Mouse (Mus musculus): ENCODE results near the gene Timp3. TPM values are rescaled to one million over a fixed set of nuclear protein-coding genes. Genes with fewer than 3 reads are reported as not detected.

The Timp3 gene
- polyA plus RNA-seq, 1 experiment from 2014 or later: 43.7 TPM

DNA sequence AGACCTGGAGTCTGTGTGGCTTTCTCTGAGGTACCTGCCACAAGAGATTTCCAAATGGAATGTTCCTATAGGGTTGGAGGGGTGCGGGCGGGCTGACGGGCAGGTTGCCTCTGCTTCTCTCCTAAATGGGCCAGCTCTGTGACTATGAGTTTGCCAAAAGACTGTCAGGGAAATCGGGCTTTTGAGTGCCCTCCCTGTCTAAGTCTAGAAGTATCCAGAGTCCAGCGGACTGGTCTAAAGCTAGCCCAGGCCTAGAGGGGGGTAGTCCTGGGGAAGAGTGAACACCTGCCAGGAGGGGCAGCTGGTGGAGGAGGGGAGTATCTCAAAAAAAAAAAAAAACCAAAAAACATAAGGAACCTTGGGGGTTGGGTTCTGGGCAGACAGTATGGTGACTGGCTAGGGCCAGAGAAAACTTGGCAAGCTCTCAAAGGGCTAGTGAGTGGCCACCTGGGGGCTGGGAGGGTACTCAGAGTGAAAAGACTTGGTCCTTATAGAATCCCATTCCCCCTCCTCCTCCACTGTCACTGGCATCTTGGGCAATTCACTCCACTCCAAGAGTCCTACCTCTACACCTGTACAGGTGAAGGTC, 18.5 kb downstream of the Timp3 start:
- WGBS: 88% methylated on average over 5 of the region's 5 CpGs
- no peak for ATAC-seq
- H3K27ac ChIP-seq (ENCODE audit: low read length): no peak overlapping the region
- H3K4me2 ChIP-seq (ENCODE audit: low read depth, low read length): no peak overlapping the region
- H3K9me3 ChIP-seq (ENCODE audit: control insufficient read depth, low read length): no peaks in the 10 kb centered on the region
- no peaks in the 10 kb centered on the region for H3K27me3 ChIP-seq (replicated peaks; ENCODE audit: control insufficient read depth, insufficient read depth, low read length)
- H3K4me3 ChIP-seq (ENCODE audit: low read length): no peak overlapping the region
- H3K4me1 ChIP-seq (ENCODE audit: control insufficient read depth, insufficient read depth, low read length): no peaks in the 10 kb centered on the region
- H3K36me3 ChIP-seq (ENCODE audit: control insufficient read depth, insufficient read depth, low read length): no peaks in the 10 kb centered on the region
- H3K9ac ChIP-seq (ENCODE audit: low read depth, low read length): no peak overlapping the region

DNA sequence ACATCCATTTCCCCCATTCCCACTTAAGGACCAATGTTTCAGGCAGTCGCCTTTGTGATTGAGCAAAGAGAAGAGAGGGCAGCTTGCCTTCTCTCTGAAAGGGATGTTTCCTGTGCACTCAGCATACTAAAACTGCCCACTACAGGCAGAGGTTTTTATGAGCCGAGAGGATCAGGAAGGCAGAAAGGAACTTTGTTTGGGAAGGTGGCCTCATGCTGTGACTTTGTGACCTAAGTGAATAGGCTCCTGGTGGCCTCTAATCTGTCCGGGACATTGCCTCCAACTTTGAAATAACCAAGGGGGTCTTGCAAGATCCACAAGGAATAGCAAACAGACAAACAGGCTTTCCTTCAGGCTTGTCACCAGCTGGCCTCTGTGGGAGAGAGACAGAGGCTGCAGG, 19.4 kb downstream of the Timp3 start:
- Histone ChIP-seq H3K27me3 (replicated peaks; ENCODE audit: control insufficient read depth, insufficient read depth, low read length) (no peaks in the 10 kb centered on the region), H3K27ac (ENCODE audit: low read length) (no peak overlapping the region), H3K4me3 (ENCODE audit: low read length) (no peak overlapping the region), H3K36me3 (ENCODE audit: control insufficient read depth, insufficient read depth, low read length) (no peaks in the 10 kb centered on the region), H3K9ac (ENCODE audit: low read depth, low read length) (no peak overlapping the region), H3K4me2 (ENCODE audit: low read depth, low read length) (no peak overlapping the region), H3K9me3 (ENCODE audit: control insufficient read depth, low read length) (no peaks in the 10 kb centered on the region), H3K4me1 (ENCODE audit: control insufficient read depth, insufficient read depth, low read length) (no peaks in the 10 kb centered on the region)
- ATAC-seq: no peak
- 52% methylated on average over 3 of the region's 3 CpGs for WGBS

- Histone ChIP-seq H3K27ac (ENCODE audit: low read length) (no peak overlapping the region), H3K4me2 (ENCODE audit: low read depth, low read length) (no peak overlapping the region), H3K4me3 (ENCODE audit: low read length) (no peak overlapping the region), H3K9ac (ENCODE audit: low read depth, low read length) (no peak overlapping the region), H3K4me1 (ENCODE audit: control insufficient read depth, insufficient read depth, low read length) (no peaks in the 10 kb centered on the region), H3K27me3 (replicated peaks; ENCODE audit: control insufficient read depth, insufficient read depth, low read length) (no peaks in the 10 kb centered on the region), H3K9me3 (ENCODE audit: control insufficient read depth, low read length) (no peaks in the 10 kb centered on the region), H3K36me3 (ENCODE audit: control insufficient read depth, insufficient read depth, low read length) (no peaks in the 10 kb centered on the region)
- ATAC-seq: no peak
- WGBS: 85% methylated on average over 5 of the region's 5 CpGs
Measured at GRCm38 (mm10) chr10:86320204-86320603, 20.0 kb downstream of the Timp3 start.

GRCm38 (mm10) chr10:86321194-86321593, 21.0 kb downstream of the Timp3 start:
- no peak for ATAC-seq
- Histone ChIP-seq H3K27me3 (replicated peaks; ENCODE audit: control insufficient read depth, insufficient read depth, low read length) (no peaks in the 10 kb centered on the region), H3K4me3 (ENCODE audit: low read length) (no peak overlapping the region), H3K9ac (ENCODE audit: low read depth, low read length) (no peak overlapping the region), H3K4me1 (ENCODE audit: control insufficient read depth, insufficient read depth, low read length) (no peaks in the 10 kb centered on the region), H3K36me3 (ENCODE audit: control insufficient read depth, insufficient read depth, low read length) (no peaks in the 10 kb centered on the region), H3K9me3 (ENCODE audit: control insufficient read depth, low read length) (no peaks in the 10 kb centered on the region), H3K4me2 (ENCODE audit: low read depth, low read length) (no peak overlapping the region), H3K27ac (ENCODE audit: low read length) (no peak overlapping the region)
- WGBS: 77% methylated on average over 8 of the region's 8 CpGs

GRCm38 (mm10) chr10:86322006-86322405, 21.8 kb downstream of the Timp3 start:
- no peak overlapping the region for H3K4me2 ChIP-seq (ENCODE audit: low read depth, low read length)
- WGBS: 62% methylated on average over 1 of the region's 1 CpGs
- no peak overlapping the region for H3K9ac ChIP-seq (ENCODE audit: low read depth, low read length)
- no peak overlapping the region for H3K4me3 ChIP-seq (ENCODE audit: low read length)
- no peak overlapping the region for H3K27ac ChIP-seq (ENCODE audit: low read length)
- no peaks in the 10 kb centered on the region for H3K27me3 ChIP-seq (replicated peaks; ENCODE audit: control insufficient read depth, insufficient read depth, low read length)
- no peaks in the 10 kb centered on the region for H3K4me1 ChIP-seq (ENCODE audit: control insufficient read depth, insufficient read depth, low read length)
- H3K9me3 ChIP-seq (ENCODE audit: control insufficient read depth, low read length): no peaks in the 10 kb centered on the region
- H3K36me3 ChIP-seq (ENCODE audit: control insufficient read depth, insufficient read depth, low read length): no peaks in the 10 kb centered on the region
- no peak for ATAC-seq

DNA sequence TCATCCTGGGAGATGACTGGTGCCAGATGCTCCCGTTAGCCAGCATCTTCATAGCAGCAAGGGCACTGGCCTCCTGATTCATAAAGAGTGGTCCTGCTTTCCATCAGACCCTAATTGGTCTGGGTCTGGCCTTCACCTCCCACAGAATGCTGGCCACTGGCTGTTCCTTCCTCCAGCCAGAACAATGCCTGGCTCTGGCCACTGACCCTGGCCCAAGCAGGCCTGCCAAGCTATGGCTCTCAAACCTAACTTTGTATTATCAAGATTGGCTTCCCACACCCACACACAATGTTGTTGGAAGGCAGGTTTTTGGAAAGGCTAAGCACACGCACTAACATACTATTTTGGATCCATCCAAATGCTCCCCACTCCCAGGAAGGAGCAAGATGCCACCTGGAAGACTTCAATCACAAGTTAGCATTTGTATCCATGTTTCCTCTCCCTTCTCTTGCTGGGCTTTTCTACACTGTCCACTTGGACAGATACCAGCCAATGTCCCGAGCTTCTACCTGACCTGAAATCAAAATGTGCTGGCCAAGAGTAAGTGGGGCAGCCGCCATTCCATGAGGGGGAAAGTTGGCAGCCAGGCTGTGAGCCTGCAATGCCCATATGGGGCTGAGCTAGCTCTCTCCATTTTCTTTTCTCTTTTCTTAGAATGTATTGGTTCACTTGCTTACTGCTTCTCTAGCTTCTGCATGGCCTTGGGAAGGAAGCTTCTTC, 23.3 kb downstream of the Timp3 start:
- H3K36me3 ChIP-seq (ENCODE audit: control insufficient read depth, insufficient read depth, low read length): no peaks in the 10 kb centered on the region
- H3K27ac ChIP-seq (ENCODE audit: low read length): no peak overlapping the region
- H3K4me3 ChIP-seq (ENCODE audit: low read length): no peak overlapping the region
- no peaks in the 10 kb centered on the region for H3K9me3 ChIP-seq (ENCODE audit: control insufficient read depth, low read length)
- no peaks in the 10 kb centered on the region for H3K27me3 ChIP-seq (replicated peaks; ENCODE audit: control insufficient read depth, insufficient read depth, low read length)
- H3K4me1 ChIP-seq (ENCODE audit: control insufficient read depth, insufficient read depth, low read length): no peaks in the 10 kb centered on the region
- ATAC-seq: no peak
- no peak overlapping the region for H3K9ac ChIP-seq (ENCODE audit: low read depth, low read length)
- no peak overlapping the region for H3K4me2 ChIP-seq (ENCODE audit: low read depth, low read length)
- WGBS: 66% methylated on average over 4 of the region's 4 CpGs

DNA sequence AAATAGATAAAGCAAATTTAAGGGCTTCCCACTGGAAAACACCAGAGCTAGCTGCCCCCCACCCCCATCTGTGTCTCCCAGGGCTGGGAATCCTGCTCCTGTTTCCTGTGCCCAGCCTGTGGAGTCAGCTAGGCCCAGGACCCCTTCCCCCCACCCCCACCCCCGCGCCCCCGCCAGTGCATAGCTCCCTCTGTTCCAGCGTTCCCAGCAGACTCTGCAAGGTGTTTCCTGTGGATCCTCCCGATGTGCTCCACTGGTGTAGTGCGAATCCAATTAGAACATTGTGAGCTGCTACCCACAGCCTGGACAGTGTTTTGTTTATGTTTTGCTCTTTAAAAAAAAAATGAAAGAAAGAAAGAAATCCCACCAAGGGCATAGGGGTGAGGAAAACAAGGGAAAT, 25.1 kb downstream of the Timp3 start:
- ATAC-seq: no peak; the same call in 1 of the 2 replicates
- Histone ChIP-seq H3K9ac (ENCODE audit: low read depth, low read length) (no peak overlapping the region), H3K9me3 (ENCODE audit: control insufficient read depth, low read length) (no peaks in the 10 kb centered on the region), H3K4me3 (ENCODE audit: low read length) (no peak overlapping the region), H3K27me3 (replicated peaks; ENCODE audit: control insufficient read depth, insufficient read depth, low read length) (no peaks in the 10 kb centered on the region), H3K27ac (ENCODE audit: low read length) (no peak overlapping the region), H3K36me3 (ENCODE audit: control insufficient read depth, insufficient read depth, low read length) (no peaks in the 10 kb centered on the region), H3K4me1 (ENCODE audit: control insufficient read depth, insufficient read depth, low read length) (no peaks in the 10 kb centered on the region; the same call in 1 of the 2 replicates), H3K4me2 (ENCODE audit: low read depth, low read length) (no peak overlapping the region)
- 41% methylated on average over 6 of the region's 6 CpGs for WGBS

DNA sequence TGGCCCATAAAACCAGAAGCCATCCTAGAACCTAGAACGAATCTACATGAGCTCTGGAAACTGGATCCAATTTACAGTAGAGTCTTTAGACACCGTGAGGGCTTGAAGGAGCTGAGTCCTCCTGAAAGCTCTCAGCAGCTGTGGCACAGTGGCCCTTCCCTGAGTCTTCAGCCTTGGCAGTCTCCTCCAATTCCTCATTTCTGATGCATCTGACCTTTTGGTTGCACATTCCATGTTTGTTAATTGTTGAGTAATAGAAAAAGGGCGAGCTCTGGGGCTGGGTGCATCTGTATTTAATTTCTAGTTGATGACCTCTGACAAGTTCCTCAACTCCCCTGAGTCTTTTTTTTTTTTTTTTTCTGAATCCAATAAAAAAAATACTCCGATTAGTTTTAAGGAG, 28.0 kb downstream of the Timp3 start:
- ATAC-seq: no peak
- Histone ChIP-seq H3K9me3 (ENCODE audit: control insufficient read depth, low read length) (no peaks in the 10 kb centered on the region), H3K9ac (ENCODE audit: low read depth, low read length) (no peak overlapping the region), H3K27ac (ENCODE audit: low read length) (no peak overlapping the region), H3K27me3 (replicated peaks; ENCODE audit: control insufficient read depth, insufficient read depth, low read length) (no peaks in the 10 kb centered on the region), H3K4me1 (ENCODE audit: control insufficient read depth, insufficient read depth, low read length) (peaks cover 23% of the 10 kb centered on the region), H3K4me3 (ENCODE audit: low read length) (no peak overlapping the region), H3K36me3 (ENCODE audit: control insufficient read depth, insufficient read depth, low read length) (no peaks in the 10 kb centered on the region), H3K4me2 (ENCODE audit: low read depth, low read length) (no peak overlapping the region)
- 89% methylated on average over 4 of the region's 4 CpGs for WGBS

DNA sequence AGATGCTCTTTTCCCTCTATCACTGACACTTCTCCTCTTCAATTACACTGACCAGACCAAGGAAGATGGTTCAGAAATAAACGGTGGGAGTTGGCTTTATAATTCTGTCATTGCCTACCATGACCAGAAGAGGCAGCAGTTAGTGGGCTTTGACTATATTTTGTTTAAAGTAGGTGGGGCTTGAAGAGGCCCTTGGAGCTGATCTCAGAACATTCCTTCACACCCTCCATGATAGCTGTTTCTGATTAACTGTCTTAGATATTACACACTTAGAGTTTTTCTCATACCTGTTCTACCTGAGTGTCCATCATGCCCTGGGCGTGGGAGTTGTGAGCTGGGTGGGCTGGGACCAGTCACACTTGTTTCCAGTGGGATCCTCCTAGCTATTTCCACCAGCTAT, 28.5 kb downstream of the Timp3 start:
- H3K4me1 ChIP-seq (ENCODE audit: control insufficient read depth, insufficient read depth, low read length): peaks cover 27% of the 10 kb centered on the region
- 70% methylated on average over 2 of the region's 2 CpGs for WGBS

More for the DNA sequence above, 28.5 kb downstream of the Timp3 start:
- Histone ChIP-seq H3K27ac (ENCODE audit: low read length) (no peak overlapping the region), H3K9ac (ENCODE audit: low read depth, low read length) (no peak overlapping the region), H3K9me3 (ENCODE audit: control insufficient read depth, low read length) (no peaks in the 10 kb centered on the region), H3K27me3 (replicated peaks; ENCODE audit: control insufficient read depth, insufficient read depth, low read length) (no peaks in the 10 kb centered on the region), H3K4me2 (ENCODE audit: low read depth, low read length) (no peak overlapping the region), H3K4me3 (ENCODE audit: low read length) (no peak overlapping the region), H3K36me3 (ENCODE audit: control insufficient read depth, insufficient read depth, low read length) (no peaks in the 10 kb centered on the region)
- no peak for ATAC-seq
